In genomic region chr2:169814757-169815156, GRCm38 (mm10) we compare ENCODE assay signal across 12 mouse cellular contexts.
DNase-seq lines count a peak whose midpoint lies in the region; ATAC-seq and TF ChIP-seq lines count a peak whose summit lies in the region.
"Had no signal": no experiment of that assay in that cellular context is flagged by ENCODE, and none has a peak within 500 bp of the region (broad histone marks: within the 10 kb centered on the region; RNA-seq: fewer than 3 reads in every experiment).

No protein-coding gene starts in this region.

- H3K9me3 ChIP-seq in neural tube, embryonic 13.5 days, result no peaks in the 10 kb centered on the region
- no peaks in the 10 kb centered on the region for H3K9me3 ChIP-seq in hindbrain, embryonic 13.5 days

- peaks cover 54% of the 10 kb centered on the region for H3K4me1 ChIP-seq in neural tube, embryonic 13.5 days (replicated peaks)
- peaks cover 42% of the 10 kb centered on the region for H3K4me1 ChIP-seq in hindbrain, embryonic 13.5 days (replicated peaks)

- 52% methylated on average over 10 of the region's 10 CpGs for WGBS in neural tube, embryonic 13.5 days
- 52% methylated on average over 10 of the region's 10 CpGs for WGBS in hindbrain, embryonic 13.5 days

- no peaks in the 10 kb centered on the region for H3K36me3 ChIP-seq in neural tube, embryonic 13.5 days
- H3K36me3 ChIP-seq in hindbrain, embryonic 13.5 days, result no peaks in the 10 kb centered on the region

- H3K27ac ChIP-seq in gastrocnemius, adult 2 months, result peak overlapping the region; percentile 46; the same call in 1 of the 2 replicates
- peak overlapping the region; percentile 25; the same call in 1 of the 2 replicates for H3K27ac ChIP-seq in neural tube, embryonic 13.5 days (replicated peaks)
- H3K27ac ChIP-seq in hindbrain, embryonic 13.5 days, result peak overlapping the region; percentile 41

- no peak overlapping the region for H3K4me3 ChIP-seq in gastrocnemius, adult 2 months
- H3K4me3 ChIP-seq in neural tube, embryonic 13.5 days, result no peak overlapping the region
- H3K4me3 ChIP-seq in hindbrain, embryonic 13.5 days, result no peak overlapping the region

- intact Hi-C loops in gastrocnemius, adult 2 months (cut with DNase I), result no loop called here

- no peaks in the 10 kb centered on the region for H3K27me3 ChIP-seq in neural tube, embryonic 13.5 days
- H3K27me3 ChIP-seq in hindbrain, embryonic 13.5 days, result no peaks in the 10 kb centered on the region

- no peak for TF ChIP-seq CTCF in gastrocnemius, adult 2 months (IDR thresholded peaks at IDR 0.05)

- no peak overlapping the region for H3K9ac ChIP-seq in neural tube, embryonic 13.5 days
- no peak overlapping the region for H3K9ac ChIP-seq in hindbrain, embryonic 13.5 days

- ATAC-seq in neural tube, embryonic 13.5 days (ENCODE audit: low read depth), result no peak
- no peak; the same call in 1 of the 2 replicates for ATAC-seq in hindbrain, embryonic 13.5 days (ENCODE audit: low FRiP score)

- no peak for DNase-seq in gastrocnemius, adult 2 months
- DNase-seq in gastrocnemius, adult 18-20 months (ENCODE audit: low spot score), result no peak
- DNase-seq in neural tube, embryonic 10.5 days (ENCODE audit: extremely low spot score, low spot score), result no peak
- DNase-seq in retina, embryonic 14.5 days (ENCODE audit: low spot score), result peak; percentile 80
- DNase-seq in thymus, postnatal 36 days, result no peak
- DNase-seq in adrenal gland, postnatal 10 days, result no peak
- DNase-seq: adrenal gland, adult 2 months; gastrocnemius, postnatal 10 days; kidney, adult 9 months had no signal

- no peak overlapping the region for H3K4me2 ChIP-seq in neural tube, embryonic 13.5 days
- H3K4me2 ChIP-seq in hindbrain, embryonic 13.5 days, result no peak overlapping the region
- H3K4me2 ChIP-seq: heart, embryonic 11.5 days had no signal
